Mouse (Mus musculus) CH12.LX (cell line): ENCODE data around the gene Gnptab. TPM values are rescaled to one million over a fixed set of nuclear protein-coding genes. Genes with fewer than 3 reads are reported as not detected.

Experiments used
- DNase-seq: peaks from one replicate; pipeline ENCODE4 v3.0.0-alpha.2; 2013; ENCODE audit errors: extremely low read depth
- H3K27ac ChIP-seq: 2 replicates; pipeline ENCODE4 v1.5.1; 2012; ENCODE audit warnings: low read depth, mild to moderate bottlenecking, control low read depth, moderate library complexity; ENCODE audit not compliant: insufficient read depth
- H3K27me3 ChIP-seq: replicated peaks from 2 replicates; pipeline ENCODE3; 2012; ENCODE audit warnings: inconsistent platforms
- H3K36me3 ChIP-seq, 2 experiments: replicated peaks in 1 of 2; 2 replicates each; pipeline versions ENCODE3 to v1.6.1; 2012; ENCODE audit warnings: inconsistent platforms in 1 of 2, low read length in 1 of 2, mild to moderate bottlenecking in 1 of 2, mixed read lengths in 1 of 2, moderate library complexity in 1 of 2; ENCODE audit not compliant: control insufficient read depth in 1 of 2, insufficient read depth in 1 of 2
- H3K4me1 ChIP-seq, 2 experiments: 2 replicates each; pipeline ENCODE4 v1.6.1; 2012; ENCODE audit warnings: inconsistent platforms in 1 of 2, moderate library complexity in 1 of 2; ENCODE audit not compliant: insufficient read depth in 2 of 2, control insufficient read depth in 1 of 2
- H3K4me2 ChIP-seq: 2 replicates; pipeline ENCODE4 v1.6.1; 2012; ENCODE audit warnings: low read depth, mild to moderate bottlenecking, control low read depth; ENCODE audit not compliant: poor library complexity, insufficient read depth, severe bottlenecking
- H3K4me3 ChIP-seq, 3 experiments: fragments of 150-350 bp in 1 of 3; sonication (generic) in 1 of 3; replicated peaks in 1 of 3; 2 replicates each; pipeline versions ENCODE3 to v1.5.1; 2011 to 2012; ENCODE audit warnings: low read depth in 2 of 3, low read length in 2 of 3, mild to moderate bottlenecking in 2 of 3, moderate library complexity in 2 of 3, control low read depth in 1 of 3, improper control_type of control experiment in 1 of 3, inconsistent platforms in 1 of 3, mixed read lengths in 1 of 3; ENCODE audit not compliant: poor library complexity in 1 of 3
- H3K79me2 ChIP-seq: replicated peaks from 2 replicates; pipeline ENCODE4 v1.6.1; 2012; ENCODE audit warnings: mild to moderate bottlenecking, moderate library complexity; ENCODE audit not compliant: control insufficient read depth, poor library complexity, insufficient read depth, severe bottlenecking; ENCODE audit errors: extremely low read depth
- H3K9ac ChIP-seq: 2 replicates; pipeline ENCODE4 v1.6.1; 2012; ENCODE audit warnings: low read depth, mild to moderate bottlenecking, control low read depth, moderate library complexity; ENCODE audit not compliant: insufficient read depth
- H3K9me3 ChIP-seq: replicated peaks from 2 replicates; pipeline ENCODE3; 2012; ENCODE audit warnings: low read length, inconsistent platforms, mixed read lengths
- BHLHE40 ChIP-seq: IDR thresholded peaks from 2 replicates; pipeline ENCODE4 v1.6.1; 2011; ENCODE audit warnings: mild to moderate bottlenecking, low read depth, low read length, improper control_type of control experiment
- CHD1 ChIP-seq: IDR thresholded peaks from 2 replicates; pipeline ENCODE4 v1.6.1; 2012; ENCODE audit warnings: low read depth, low read length, improper control_type of control experiment, inconsistent platforms
- E2F4 ChIP-seq: IDR thresholded peaks from 2 replicates; pipeline ENCODE4 v1.6.1; 2011; ENCODE audit warnings: low read depth, low read length, improper control_type of control experiment; ENCODE audit not compliant: insufficient replicate concordance
- ELF1 ChIP-seq: IDR thresholded peaks from 2 replicates; pipeline ENCODE4 v1.6.1; 2014; ENCODE audit warnings: low read depth, mild to moderate bottlenecking, inconsistent platforms, low read length, improper control_type of control experiment
- EP300 ChIP-seq: IDR thresholded peaks from 2 replicates; pipeline ENCODE4 v1.6.1; 2011; ENCODE audit warnings: low read length, improper control_type of control experiment
- GABPA ChIP-seq: IDR thresholded peaks from 2 replicates; pipeline ENCODE4 v1.6.1; 2012; ENCODE audit warnings: low read depth, low read length, improper control_type of control experiment, inconsistent platforms; ENCODE audit not compliant: insufficient replicate concordance
- HCFC1 ChIP-seq: IDR thresholded peaks from 2 replicates; pipeline ENCODE4 v1.6.1; 2012; ENCODE audit warnings: low read depth, mild to moderate bottlenecking, inconsistent platforms, low read length, improper control_type of control experiment
- IRF4 ChIP-seq: IDR thresholded peaks from 2 replicates; pipeline ENCODE4 v1.6.1; 2014; ENCODE audit warnings: low read depth, mild to moderate bottlenecking, inconsistent platforms, low read length, improper control_type of control experiment
- JUN ChIP-seq: IDR thresholded peaks from 2 replicates; pipeline ENCODE4 v1.6.1; 2011; ENCODE audit warnings: low read depth, mild to moderate bottlenecking, low read length, improper control_type of control experiment, moderate library complexity; ENCODE audit not compliant: insufficient read depth
- JUND ChIP-seq: conservative IDR thresholded peaks from 2 replicates; pipeline ENCODE4 v1.6.1; 2011; ENCODE audit warnings: low read depth, low read length, improper control_type of control experiment
- KAT2A ChIP-seq: IDR thresholded peaks from 2 replicates; pipeline ENCODE4 v1.6.1; 2012; ENCODE audit warnings: low read length, improper control_type of control experiment, inconsistent platforms; ENCODE audit not compliant: insufficient replicate concordance
- MAFK ChIP-seq: IDR thresholded peaks from 2 replicates; pipeline ENCODE4 v1.6.1; 2011; ENCODE audit warnings: low read length, improper control_type of control experiment; ENCODE audit not compliant: insufficient replicate concordance
- MAX ChIP-seq: IDR thresholded peaks from 2 replicates; pipeline ENCODE4 v1.6.1; 2011; ENCODE audit warnings: low read length, improper control_type of control experiment
- MAZ ChIP-seq: IDR thresholded peaks from 2 replicates; pipeline ENCODE4 v1.6.1; 2012; ENCODE audit warnings: low read depth, mild to moderate bottlenecking, inconsistent platforms, low read length, improper control_type of control experiment, moderate library complexity
- NRF1 ChIP-seq: IDR thresholded peaks from 2 replicates; pipeline ENCODE4 v1.6.1; 2014; ENCODE audit warnings: low read depth, mild to moderate bottlenecking, inconsistent platforms, low read length, improper control_type of control experiment, moderate library complexity
- PAX5 ChIP-seq: IDR thresholded peaks from 2 replicates; pipeline ENCODE4 v1.6.1; 2012; ENCODE audit warnings: low read length, inconsistent platforms, mixed read lengths
- POLR2A ChIP-seq: IDR thresholded peaks from 2 replicates; pipeline ENCODE4 v1.6.1; 2011; ENCODE audit warnings: low read depth, mild to moderate bottlenecking, improper control_type of control experiment, low read length
- POLR2AphosphoS2 ChIP-seq: IDR thresholded peaks from 2 replicates; pipeline ENCODE4 v1.6.1; 2011; ENCODE audit warnings: low read depth, low read length, improper control_type of control experiment
- RAD21 ChIP-seq: IDR thresholded peaks from 2 replicates; pipeline ENCODE4 v1.6.1; 2011; ENCODE audit warnings: low read depth, mild to moderate bottlenecking, low read length, improper control_type of control experiment, moderate library complexity
- SMC3 ChIP-seq: IDR thresholded peaks from 2 replicates; pipeline ENCODE4 v1.6.1; 2011; ENCODE audit warnings: low read depth, low read length, improper control_type of control experiment
- TBP ChIP-seq: conservative IDR thresholded peaks from 2 replicates; pipeline ENCODE4 v1.6.1; 2011; ENCODE audit warnings: low read depth, low read length, improper control_type of control experiment
- TCF12 ChIP-seq: IDR thresholded peaks from 2 replicates; pipeline ENCODE4 v1.6.1; 2014; ENCODE audit warnings: low read depth, mild to moderate bottlenecking, inconsistent platforms, low read length, improper control_type of control experiment
- UBTF ChIP-seq: IDR thresholded peaks from 2 replicates; pipeline ENCODE4 v1.6.1; 2012; ENCODE audit warnings: low read depth, mild to moderate bottlenecking, inconsistent platforms, low read length, improper control_type of control experiment, moderate library complexity
- USF1 ChIP-seq: IDR thresholded peaks from 2 replicates; pipeline ENCODE4 v1.6.1; 2014; ENCODE audit warnings: low read depth, mild to moderate bottlenecking, inconsistent platforms, low read length, improper control_type of control experiment
- USF2 ChIP-seq: conservative IDR thresholded peaks from 2 replicates; pipeline ENCODE4 v1.6.1; 2011; ENCODE audit warnings: low read depth, low read length, improper control_type of control experiment
- ZC3H11A ChIP-seq: IDR thresholded peaks from 2 replicates; pipeline ENCODE4 v1.6.1; 2012; ENCODE audit warnings: low read depth, mild to moderate bottlenecking, inconsistent platforms, low read length, improper control_type of control experiment
- ZNF384 ChIP-seq: IDR thresholded peaks from 2 replicates; pipeline ENCODE4 v1.6.1; 2012; ENCODE audit warnings: low read depth, low read length, improper control_type of control experiment, inconsistent platforms
- dilution Hi-C: fragments of 300-500 bp; cut with MboI; formaldehyde crosslinking; loops from 2 replicates; pipeline ENCODE4 v1.14.3; 2020; ENCODE audit warnings: low sequenced_read_pairs; ENCODE audit not compliant: extremely low pct_unique_long_range_greater_than_20kb, extremely low pct_ligation_motif_present
- in situ Hi-C: fragments of 300-500 bp; cut with MboI; formaldehyde crosslinking; loops from 3 replicates; pipeline ENCODE4 v1.14.3; 2019; ENCODE audit warnings: low sequenced_read_pairs, low pct_ligation_motif_present, low pct_unique_long_range_greater_than_20kb, mixed read lengths
- polyA plus RNA-seq: library from polyadenylated mRNA; unstranded; fragments of >175 nt; gene quantifications from 2 replicates; pipeline ENCODE4 v1.2.1, GENCODE M21; 2012; ENCODE audit warnings: low read depth; ENCODE audit not compliant: insufficient read length
- total RNA-seq, 2 experiments: library from RNA; depleted of rRNA; stranded (reverse); fragments of 300-350 nt in 1 of 2; fragments of >200 nt in 1 of 2; gene quantifications; 2 replicates each; pipeline ENCODE4 v1.2.3; 2012 to 2014

Gnptab gene
- total and polyA plus RNA-seq, 3 experiments: 13.2 to 38.2 (median 18.0) TPM

GRCm38 (mm10) chr10:88427998-88428397 lies 49.1 kb downstream of the Gnptab start:
- no peaks in the 10 kb centered on the region for H3K9me3 ChIP-seq
- dilution Hi-C loops: no loop called here
- TF ChIP-seq POLR2A (no peak), TCF12 (no peak), GABPA (no peak), MAZ (no peak), JUN (no peak), SMC3 (no peak), E2F4 (no peak), KAT2A (no peak), ZNF384 (no peak), PAX5 (no peak), TBP (no peak), UBTF (no peak), MAFK (no peak), JUND (no peak), BHLHE40 (no peak), CHD1 (no peak), ZC3H11A (no peak), HCFC1 (no peak), RAD21 (no peak), POLR2AphosphoS2 (no peak)
- TF ChIP-seq, all 38 proteins: peak for 0
- Histone ChIP-seq H3K4me3 (no peak overlapping the region), H3K27ac (no peak overlapping the region), H3K36me3 (peaks cover 34 to 87% of the 10 kb centered on the region in 2 experiments), H3K79me2 (no peaks in the 10 kb centered on the region; the same call in 1 of the 2 replicates), H3K4me2 (no peak overlapping the region), H3K27me3 (no peaks in the 10 kb centered on the region), H3K4me1 (peaks cover 5 to 13% of the 10 kb centered on the region in 2 experiments), H3K9ac (no peak overlapping the region)
- in situ Hi-C loops: loop anchor here (5.0 to 10.0 kb wide), 2 partner anchors 46 to 157 kb away; no protein-coding TSS in a partner anchor
- DNase-seq: no peak

- Histone ChIP-seq H3K4me1 (peaks cover 0 to 21% of the 10 kb centered on the region in 2 experiments; a peak in 2 of 4 replicates), H3K79me2 (no peaks in the 10 kb centered on the region), H3K4me3 (no peak overlapping the region), H3K9me3 (peaks cover 4% of the 10 kb centered on the region), H3K36me3 (peaks cover 42 to 83% of the 10 kb centered on the region in 2 experiments), H3K4me2 (no peak overlapping the region), H3K9ac (no peak overlapping the region), H3K27me3 (no peaks in the 10 kb centered on the region), H3K27ac (no peak overlapping the region)
- TF ChIP-seq NRF1: no peak
- TF ChIP-seq MAX: peak; percentile 48; the same call in 1 of the 2 replicates
- 0 out of 2 replicates have a peak, but pooled peaks have one; percentile 12 for TF ChIP-seq EP300
- 0 out of 2 replicates have a peak, but pooled peaks have one; percentile 5 for TF ChIP-seq MAFK
- peak; percentile 27; the same call in 1 of the 2 replicates for TF ChIP-seq IRF4
- TF ChIP-seq BHLHE40: peak; percentile 47
- peak; percentile 82 for TF ChIP-seq USF2
- TF ChIP-seq ELF1: no peak
- TF ChIP-seq UBTF: no peak
- peak; percentile 83 for TF ChIP-seq USF1
- dilution Hi-C loops: no loop called here
- peak; percentile 60 for DNase-seq
- in situ Hi-C loops: no loop called here
These were observed 62.3 kb downstream of the Gnptab start for GRCm38 (mm10) chr10:88441224-88441623.
